In the genomic region with DNA sequence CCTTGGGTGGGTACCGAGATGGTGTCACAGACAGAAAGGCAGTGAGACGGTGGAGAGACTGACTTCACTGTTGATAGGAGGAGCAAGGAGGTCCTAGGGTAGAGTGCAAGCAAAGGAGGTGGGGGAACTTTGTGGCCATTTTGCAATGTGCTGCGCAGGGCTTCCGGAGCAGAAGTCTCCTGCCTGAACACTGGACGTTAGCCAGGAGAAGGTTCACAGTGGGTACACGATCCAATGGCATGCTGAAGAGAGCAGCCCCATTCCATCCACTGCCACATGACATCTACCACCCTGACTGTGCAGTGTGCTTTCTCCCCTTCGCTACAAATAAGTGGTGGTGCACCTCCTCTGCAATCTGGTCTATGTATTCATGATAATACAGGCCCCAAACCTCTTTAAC, we compare ENCODE assay signal across 19 mouse cellular contexts. TPM values are rescaled to one million over a fixed set of nuclear protein-coding genes. Genes with fewer than 3 reads are reported as not detected.
A peak's percentile ranks its signal among the peaks of the same experiment; 100 is the strongest.
DNase-seq lines count a peak whose midpoint lies in the region; ATAC-seq lines count a peak whose summit lies in the region.
"Had no signal": no experiment of that assay in that cellular context is flagged by ENCODE, and none has a peak within 500 bp of the region (broad histone marks: within the 10 kb centered on the region; RNA-seq: fewer than 3 reads in every experiment).

No protein-coding gene starts in this region.

- no peak for ATAC-seq in hindbrain, embryonic 13.5 days (ENCODE audit: low FRiP score)
- no peak for ATAC-seq in hindbrain, embryonic 12.5 days (ENCODE audit: low FRiP score)
- no peak for ATAC-seq in midbrain, embryonic 14.5 days (ENCODE audit: low FRiP score, low TSS enrichment)
- no peak for ATAC-seq in midbrain, embryonic 11.5 days (ENCODE audit: low FRiP score)
- no peak for ATAC-seq in midbrain, embryonic 15.5 days (replicated peaks)
- ATAC-seq: intestine, embryonic 15.5 days had no signal

- DNase-seq in midbrain, embryonic 14.5 days, result no peak
- DNase-seq in midbrain, embryonic 11.5 days (ENCODE audit: low spot score, missing footprints), result no peak
- DNase-seq in left cerebral cortex, postnatal 36 days (ENCODE audit: low spot score in 2 of 2), result no peak
- DNase-seq in kidney, postnatal 4 days, result no peak
- DNase-seq: cerebellum, adult 18-20 months; gastrocnemius, postnatal 25 days; heart, adult 2 months; heart, postnatal 36 days; kidney, adult 9 months; lung, adult 2 months had no signal

- 0 out of 2 replicates have a peak overlapping the region, but pooled peaks have one; percentile 5 for H3K9ac ChIP-seq in hindbrain, embryonic 13.5 days
- no peak overlapping the region for H3K9ac ChIP-seq in hindbrain, embryonic 12.5 days
- no peak overlapping the region for H3K9ac ChIP-seq in midbrain, embryonic 14.5 days (replicated peaks; ENCODE audit: low read length)
- no peak overlapping the region for H3K9ac ChIP-seq in midbrain, embryonic 11.5 days (ENCODE audit: low read length)
- H3K9ac ChIP-seq in midbrain, embryonic 15.5 days, result no peak overlapping the region
- H3K9ac ChIP-seq: embryonic facial prominence, embryonic 13.5 days; intestine, embryonic 15.5 days had no signal

- H3K9me3 ChIP-seq in hindbrain, embryonic 13.5 days, result no peaks in the 10 kb centered on the region
- H3K9me3 ChIP-seq in hindbrain, embryonic 12.5 days (replicated peaks), result no peaks in the 10 kb centered on the region
- no peaks in the 10 kb centered on the region for H3K9me3 ChIP-seq in midbrain, embryonic 14.5 days (ENCODE audit: control insufficient read depth, low read length)
- no peaks in the 10 kb centered on the region for H3K9me3 ChIP-seq in midbrain, embryonic 11.5 days (ENCODE audit: control insufficient read depth, low read length)
- H3K9me3 ChIP-seq in midbrain, embryonic 15.5 days, result no peaks in the 10 kb centered on the region
- H3K9me3 ChIP-seq: embryonic facial prominence, embryonic 13.5 days; intestine, embryonic 15.5 days had no signal

- H3K36me3 ChIP-seq in hindbrain, embryonic 13.5 days, result peaks cover 19% of the 10 kb centered on the region
- no peaks in the 10 kb centered on the region for H3K36me3 ChIP-seq in hindbrain, embryonic 12.5 days
- peaks cover 10% of the 10 kb centered on the region; the same call in 1 of the 2 replicates for H3K36me3 ChIP-seq in midbrain, embryonic 14.5 days (ENCODE audit: control insufficient read depth, insufficient read depth, low read length)
- H3K36me3 ChIP-seq in midbrain, embryonic 11.5 days (ENCODE audit: control insufficient read depth, insufficient read depth, low read length), result no peaks in the 10 kb centered on the region
- H3K36me3 ChIP-seq in midbrain, embryonic 15.5 days (replicated peaks), result peaks cover 8% of the 10 kb centered on the region
- H3K36me3 ChIP-seq: embryonic facial prominence, embryonic 13.5 days; intestine, embryonic 15.5 days had no signal

- peak overlapping the region; percentile 68; the same call in 1 of the 2 replicates for H3K4me3 ChIP-seq in hindbrain, embryonic 13.5 days
- no peak overlapping the region for H3K4me3 ChIP-seq in hindbrain, embryonic 12.5 days
- H3K4me3 ChIP-seq in midbrain, embryonic 14.5 days (replicated peaks; ENCODE audit: low read depth, low read length), result no peak overlapping the region
- no peak overlapping the region for H3K4me3 ChIP-seq in midbrain, embryonic 11.5 days (ENCODE audit: low read depth, low read length)
- 0 out of 2 replicates have a peak overlapping the region, but pooled peaks have one; percentile 5 for H3K4me3 ChIP-seq in midbrain, embryonic 15.5 days
- H3K4me3 ChIP-seq: embryonic facial prominence, embryonic 13.5 days; heart, adult 2 months; intestine, embryonic 15.5 days; myocyte had no signal

- no peak overlapping the region for H3K27ac ChIP-seq in hindbrain, embryonic 13.5 days
- H3K27ac ChIP-seq in hindbrain, embryonic 12.5 days, result no peak overlapping the region
- H3K27ac ChIP-seq in midbrain, embryonic 14.5 days (replicated peaks; ENCODE audit: low read depth, low read length), result no peak overlapping the region
- no peak overlapping the region for H3K27ac ChIP-seq in midbrain, embryonic 11.5 days (ENCODE audit: low read depth, low read length)
- no peak overlapping the region for H3K27ac ChIP-seq in midbrain, embryonic 15.5 days
- H3K27ac ChIP-seq: embryonic facial prominence, embryonic 13.5 days; heart, adult 2 months; intestine, embryonic 15.5 days had no signal

- intact Hi-C loops in left cerebral cortex, postnatal 36 days (cut with DNase I), result loop anchor here (5.0 kb wide), 1 partner anchor 51 kb away; no protein-coding TSS in a partner anchor

- peaks cover 47% of the 10 kb centered on the region for H3K4me1 ChIP-seq in hindbrain, embryonic 13.5 days (replicated peaks)
- H3K4me1 ChIP-seq in hindbrain, embryonic 12.5 days, result peaks cover 18% of the 10 kb centered on the region
- H3K4me1 ChIP-seq in midbrain, embryonic 14.5 days (ENCODE audit: control insufficient read depth, insufficient read depth, low read length), result peaks cover 29% of the 10 kb centered on the region
- H3K4me1 ChIP-seq in midbrain, embryonic 11.5 days (ENCODE audit: control insufficient read depth, insufficient read depth, low read length), result peaks cover 12% of the 10 kb centered on the region
- peaks cover 37% of the 10 kb centered on the region for H3K4me1 ChIP-seq in midbrain, embryonic 15.5 days

- peak overlapping the region; percentile 68 for H3K4me2 ChIP-seq in hindbrain, embryonic 13.5 days
- no peak overlapping the region for H3K4me2 ChIP-seq in hindbrain, embryonic 12.5 days (replicated peaks)
- peak overlapping the region; percentile 71 for H3K4me2 ChIP-seq in midbrain, embryonic 14.5 days (ENCODE audit: low read length)
- no peak overlapping the region for H3K4me2 ChIP-seq in midbrain, embryonic 11.5 days
- peak overlapping the region; percentile 66 for H3K4me2 ChIP-seq in midbrain, embryonic 15.5 days
- H3K4me2 ChIP-seq: embryonic facial prominence, embryonic 13.5 days; intestine, embryonic 15.5 days; liver, embryonic 11.5 days had no signal

- WGBS in hindbrain, embryonic 13.5 days, result 79% methylated on average over 7 of the region's 7 CpGs
- WGBS in hindbrain, embryonic 12.5 days, result 89% methylated on average over 7 of the region's 7 CpGs
- WGBS in midbrain, embryonic 14.5 days, result 91% methylated on average over 7 of the region's 7 CpGs
- 92% methylated on average over 7 of the region's 7 CpGs for WGBS in midbrain, embryonic 11.5 days
- 89% methylated on average over 7 of the region's 7 CpGs for WGBS in midbrain, embryonic 15.5 days

- no peaks in the 10 kb centered on the region for H3K27me3 ChIP-seq in hindbrain, embryonic 13.5 days
- H3K27me3 ChIP-seq in hindbrain, embryonic 12.5 days, result peaks cover 7% of the 10 kb centered on the region
- H3K27me3 ChIP-seq in midbrain, embryonic 14.5 days (ENCODE audit: control insufficient read depth, insufficient read depth, low read length), result no peaks in the 10 kb centered on the region
- H3K27me3 ChIP-seq in midbrain, embryonic 11.5 days (ENCODE audit: control insufficient read depth, insufficient read depth, low read length), result peaks cover 4% of the 10 kb centered on the region; the same call in 1 of the 2 replicates
- no peaks in the 10 kb centered on the region for H3K27me3 ChIP-seq in midbrain, embryonic 15.5 days (replicated peaks)

RNA-seq across cellular contexts. Expression of gene Scn3b, which starts 3.8 kb away (rescaled TPM):
- 101 and 111 TPM in 2 replicates for polyA plus RNA-seq in hindbrain, embryonic 13.5 days (2015; fragmentation: Nextera tagmentation; extraction: Ambion mirVana)
- 49.9 and 58.2 TPM in 2 replicates for polyA plus RNA-seq in hindbrain, embryonic 12.5 days (2016; fragmentation: Nextera tagmentation; extraction: Ambion mirVana)
- polyA plus RNA-seq in midbrain, embryonic 14.5 days (2014; fragmentation: Nextera tagmentation; extraction: Ambion mirVana), result 142 and 154 TPM in 2 replicates
- 18.6 and 21.2 TPM in 2 replicates for polyA plus RNA-seq in midbrain, embryonic 11.5 days (2014; fragmentation: Nextera tagmentation; extraction: Ambion mirVana)
- 156 and 169 TPM in 2 replicates for polyA plus RNA-seq in midbrain, embryonic 15.5 days (2015; fragmentation: Nextera tagmentation; extraction: Ambion mirVana)
- 100 to 1,000 TPM; 103 to 113 TPM for total RNA-seq in left cerebral cortex, postnatal 36 days (2021)
- total RNA-seq: megakaryocyte-erythroid progenitor cell, adult 5-6 weeks had no signal
- polyA plus RNA-seq: C2C12 had no signal

Comparison
In these comparisons a context has a peak if more than half of its experiments do, and no peak if none do; other contexts are left out.
1. H3K4me2 ChIP-seq: peak in hindbrain, embryonic 13.5 days (single experiment), midbrain, embryonic 14.5 days (single experiment) and midbrain, embryonic 15.5 days (single experiment); none in hindbrain, embryonic 12.5 days (single experiment) and midbrain, embryonic 11.5 days (single experiment).
2. H3K4me3 ChIP-seq: peak in hindbrain, embryonic 13.5 days (single experiment) and midbrain, embryonic 15.5 days (single experiment); none in hindbrain, embryonic 12.5 days (single experiment), midbrain, embryonic 14.5 days (single experiment) and midbrain, embryonic 11.5 days (single experiment).